Mouse (Mus musculus): ENCODE measurements at regions not wholly inside any gene's neighbourhood (a gene's known extent, or its start where the extent isn't known, plus 50 kb on each side); places are given as distances from the start of the nearest gene placed in this dataset.

DNA sequence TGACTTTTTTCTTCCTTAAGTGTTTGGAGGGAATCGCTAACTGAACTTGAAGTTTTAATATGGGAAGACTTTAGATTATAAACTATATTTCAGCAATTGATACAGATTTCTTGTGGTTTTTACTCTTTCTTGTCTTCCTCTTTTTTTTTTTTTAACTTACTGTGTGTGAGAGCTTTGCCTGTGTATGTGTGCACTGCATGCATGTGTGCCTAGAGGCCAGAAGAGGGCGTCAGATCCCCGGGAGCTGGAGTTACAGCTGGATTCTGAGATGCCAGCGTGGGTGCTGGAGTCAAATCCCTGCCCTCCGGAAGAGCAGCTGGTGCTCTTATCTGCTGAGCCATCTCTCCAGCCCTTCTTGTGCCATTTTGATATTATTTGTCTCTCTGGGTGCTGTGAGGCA is 129.6 kb downstream of the Trim33 start:
- TF ChIP-seq TAL1 (conservative IDR thresholded peaks at IDR 0.05; ENCODE audit: low read depth, low read length) (no peak), GATA1 (IDR thresholded peaks at IDR 0.05; ENCODE audit: borderline replicate concordance, low read length) (no peak), POLR2AphosphoS5 (IDR thresholded peaks at IDR 0.05; ENCODE audit: insufficient replicate concordance, low read depth, low read length) (no peak), CTCF (IDR thresholded peaks at IDR 0.05; ENCODE audit: low read depth, low read length) (no peak), GATA2 (IDR thresholded peaks at IDR 0.05; ENCODE audit: borderline replicate concordance, low read depth, low read length) (no peak)
- ATAC-seq (ENCODE audit: extremely low read depth, insufficient number of reproducible peaks, low FRiP score, poor library complexity, severe bottlenecking) (no peak), DNase-seq (ENCODE audit: low spot score) (no peak)
- H3K27me3 ChIP-seq (ENCODE audit: insufficient read depth, low read length), result peaks cover 24% of the 10 kb centered on the region
- no peaks in the 10 kb centered on the region for H3K36me3 ChIP-seq (replicated peaks)
- no peak overlapping the region for H3K4me3 ChIP-seq (ENCODE audit: low read depth, low read length)
- H3K4me1 ChIP-seq (ENCODE audit: insufficient read depth, low read depth, low read length), result no peaks in the 10 kb centered on the region
- H3K9me3 ChIP-seq (replicated peaks), result no peaks in the 10 kb centered on the region

DNA sequence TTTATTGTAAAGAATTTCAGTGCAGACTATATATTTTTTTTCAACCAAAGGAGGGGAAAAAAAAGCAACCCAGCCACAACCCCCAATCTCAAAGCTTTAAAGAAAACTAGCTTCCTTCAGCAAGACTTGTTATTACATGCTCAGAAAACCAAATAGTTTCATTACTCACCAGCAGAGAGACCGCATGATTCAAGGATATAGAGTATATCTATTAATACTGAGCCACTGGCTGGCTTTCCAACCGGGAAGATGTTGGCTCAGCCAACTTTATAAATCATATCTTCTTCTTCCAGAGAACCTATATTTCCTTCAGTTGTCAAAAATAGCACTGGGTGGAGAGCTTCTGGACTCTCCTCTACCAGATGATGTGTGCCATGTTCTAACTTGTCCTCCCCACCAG is 133.2 kb downstream of the Trim33 start:
- TF ChIP-seq POLR2AphosphoS5 (IDR thresholded peaks at IDR 0.05; ENCODE audit: insufficient replicate concordance, low read depth, low read length), result no peak
- no peak for TF ChIP-seq GATA2 (IDR thresholded peaks at IDR 0.05; ENCODE audit: borderline replicate concordance, low read depth, low read length)
- no peak for TF ChIP-seq GATA1 (IDR thresholded peaks at IDR 0.05; ENCODE audit: borderline replicate concordance, low read length)
- TF ChIP-seq TAL1 (conservative IDR thresholded peaks at IDR 0.05; ENCODE audit: low read depth, low read length), result no peak
- TF ChIP-seq CTCF (IDR thresholded peaks at IDR 0.05; ENCODE audit: low read depth, low read length), result no peak
- no peaks in the 10 kb centered on the region for H3K36me3 ChIP-seq (replicated peaks)
- ATAC-seq (ENCODE audit: extremely low read depth, insufficient number of reproducible peaks, low FRiP score, poor library complexity, severe bottlenecking) (no peak), DNase-seq (ENCODE audit: low spot score) (no peak)
- H3K4me3 ChIP-seq (ENCODE audit: low read depth, low read length), result no peak overlapping the region
- H3K27me3 ChIP-seq (ENCODE audit: insufficient read depth, low read length), result peaks cover 18% of the 10 kb centered on the region
- no peaks in the 10 kb centered on the region for H3K4me1 ChIP-seq (ENCODE audit: insufficient read depth, low read depth, low read length)
- H3K9me3 ChIP-seq (replicated peaks), result no peaks in the 10 kb centered on the region

DNA sequence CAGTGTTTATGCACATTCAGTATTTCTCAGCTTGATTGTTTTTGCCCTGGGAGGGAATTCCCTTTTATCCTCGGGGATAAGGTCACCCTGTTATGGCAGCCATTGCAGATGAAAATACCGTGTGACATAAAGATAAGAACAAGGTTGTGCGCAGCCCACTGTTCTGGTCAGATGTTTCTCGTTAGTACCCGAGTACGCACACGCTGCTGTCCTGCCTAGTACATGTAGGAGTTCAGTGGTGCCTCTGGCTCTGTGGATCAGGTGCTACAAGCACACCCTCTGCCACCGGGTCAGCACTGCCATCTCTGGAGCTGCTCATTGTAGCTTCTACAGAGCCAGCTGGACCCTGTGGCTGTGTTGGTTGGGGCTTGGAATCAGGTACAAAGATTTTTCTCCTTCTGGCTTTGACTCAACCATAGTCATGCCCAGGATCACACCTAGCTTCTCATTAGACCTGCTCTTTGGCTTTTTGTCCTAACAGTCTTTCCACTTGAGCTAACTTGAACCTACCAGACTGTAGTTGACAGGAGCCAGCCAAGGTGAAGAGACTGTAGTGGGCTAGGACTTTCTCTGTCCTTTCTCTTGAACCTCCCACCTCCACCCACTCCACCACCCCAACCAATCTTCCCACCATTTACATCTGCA is 136.1 kb downstream of the Trim33 start:
- TF ChIP-seq GATA2 (IDR thresholded peaks at IDR 0.05; ENCODE audit: borderline replicate concordance, low read depth, low read length) (no peak), TAL1 (conservative IDR thresholded peaks at IDR 0.05; ENCODE audit: low read depth, low read length) (no peak), POLR2AphosphoS5 (IDR thresholded peaks at IDR 0.05; ENCODE audit: insufficient replicate concordance, low read depth, low read length) (no peak), CTCF (IDR thresholded peaks at IDR 0.05; ENCODE audit: low read depth, low read length) (no peak), GATA1 (IDR thresholded peaks at IDR 0.05; ENCODE audit: borderline replicate concordance, low read length) (no peak)
- H3K4me3 ChIP-seq (ENCODE audit: low read depth, low read length), result no peak overlapping the region
- peaks cover 20% of the 10 kb centered on the region for H3K27me3 ChIP-seq (ENCODE audit: insufficient read depth, low read length)
- no peaks in the 10 kb centered on the region for H3K9me3 ChIP-seq (replicated peaks)
- H3K4me1 ChIP-seq (ENCODE audit: insufficient read depth, low read depth, low read length), result no peaks in the 10 kb centered on the region
- DNase-seq (ENCODE audit: low spot score), result no peak
- ATAC-seq (ENCODE audit: extremely low read depth, insufficient number of reproducible peaks, low FRiP score, poor library complexity, severe bottlenecking), result no peak
- H3K36me3 ChIP-seq (replicated peaks), result no peaks in the 10 kb centered on the region

DNA sequence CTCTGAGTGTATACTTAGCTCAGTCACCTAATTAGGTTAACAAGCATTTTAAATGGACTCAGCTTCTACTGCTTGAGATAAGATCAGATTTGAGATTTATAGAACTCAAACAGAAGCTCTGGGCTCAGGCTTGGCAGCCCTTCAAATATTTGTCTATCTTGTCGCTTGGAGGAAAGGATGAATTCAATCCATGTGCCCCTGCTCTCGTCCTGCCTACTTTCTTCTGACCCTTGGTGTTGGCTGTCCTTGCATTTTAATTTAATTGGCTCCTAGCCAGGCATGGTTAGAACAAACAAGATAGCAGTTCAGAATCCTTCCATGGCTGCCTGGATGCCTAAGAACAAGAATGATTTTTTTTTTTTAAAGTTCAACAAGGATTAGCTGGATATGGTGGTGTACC is 137.2 kb downstream of the Trim33 start:
- TF ChIP-seq POLR2AphosphoS5 (IDR thresholded peaks at IDR 0.05; ENCODE audit: insufficient replicate concordance, low read depth, low read length) (no peak), GATA2 (IDR thresholded peaks at IDR 0.05; ENCODE audit: borderline replicate concordance, low read depth, low read length) (no peak), GATA1 (IDR thresholded peaks at IDR 0.05; ENCODE audit: borderline replicate concordance, low read length) (no peak), TAL1 (conservative IDR thresholded peaks at IDR 0.05; ENCODE audit: low read depth, low read length) (no peak), CTCF (IDR thresholded peaks at IDR 0.05; ENCODE audit: low read depth, low read length) (no peak)
- no peaks in the 10 kb centered on the region for H3K4me1 ChIP-seq (ENCODE audit: insufficient read depth, low read depth, low read length)
- ATAC-seq (ENCODE audit: extremely low read depth, insufficient number of reproducible peaks, low FRiP score, poor library complexity, severe bottlenecking) (no peak), DNase-seq (ENCODE audit: low spot score) (no peak)
- H3K36me3 ChIP-seq (replicated peaks), result no peaks in the 10 kb centered on the region
- H3K9me3 ChIP-seq (replicated peaks), result no peaks in the 10 kb centered on the region
- H3K27me3 ChIP-seq (ENCODE audit: insufficient read depth, low read length), result peaks cover 11% of the 10 kb centered on the region
- no peak overlapping the region for H3K4me3 ChIP-seq (ENCODE audit: low read depth, low read length)

DNA sequence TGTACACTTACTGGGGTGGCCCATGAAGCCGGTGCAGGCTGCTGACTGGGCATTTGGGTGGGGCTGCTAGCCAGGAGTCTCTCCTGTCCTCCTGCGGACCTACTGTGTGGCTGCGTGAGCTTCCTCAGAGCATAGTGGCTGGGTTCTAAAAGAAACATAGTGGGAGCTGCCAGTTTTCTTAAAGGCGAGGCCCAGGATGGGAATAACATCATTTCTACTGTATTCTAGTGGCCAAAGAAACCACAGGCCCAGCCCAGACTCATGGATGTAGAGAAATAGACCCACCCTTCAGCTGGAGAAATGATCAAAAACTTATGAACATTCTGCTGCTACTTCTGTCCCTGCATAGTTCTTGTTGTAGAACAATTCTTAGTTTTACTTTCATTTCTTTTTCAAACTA is 138.7 kb downstream of the Trim33 start:
- no peak for TF ChIP-seq GATA1 (IDR thresholded peaks at IDR 0.05; ENCODE audit: borderline replicate concordance, low read length)
- no peak for TF ChIP-seq CTCF (IDR thresholded peaks at IDR 0.05; ENCODE audit: low read depth, low read length)
- no peak for TF ChIP-seq POLR2AphosphoS5 (IDR thresholded peaks at IDR 0.05; ENCODE audit: insufficient replicate concordance, low read depth, low read length)
- TF ChIP-seq TAL1 (conservative IDR thresholded peaks at IDR 0.05; ENCODE audit: low read depth, low read length), result no peak
- no peak for TF ChIP-seq GATA2 (IDR thresholded peaks at IDR 0.05; ENCODE audit: borderline replicate concordance, low read depth, low read length)
- no peak for DNase-seq (ENCODE audit: low spot score)
- Histone ChIP-seq H3K4me1 (ENCODE audit: insufficient read depth, low read depth, low read length) (no peaks in the 10 kb centered on the region), H3K4me3 (ENCODE audit: low read depth, low read length) (no peak overlapping the region), H3K36me3 (replicated peaks) (no peaks in the 10 kb centered on the region), H3K27me3 (ENCODE audit: insufficient read depth, low read length) (peaks cover 9% of the 10 kb centered on the region), H3K9me3 (replicated peaks) (no peaks in the 10 kb centered on the region)
- no peak for ATAC-seq (ENCODE audit: extremely low read depth, insufficient number of reproducible peaks, low FRiP score, poor library complexity, severe bottlenecking)

DNA sequence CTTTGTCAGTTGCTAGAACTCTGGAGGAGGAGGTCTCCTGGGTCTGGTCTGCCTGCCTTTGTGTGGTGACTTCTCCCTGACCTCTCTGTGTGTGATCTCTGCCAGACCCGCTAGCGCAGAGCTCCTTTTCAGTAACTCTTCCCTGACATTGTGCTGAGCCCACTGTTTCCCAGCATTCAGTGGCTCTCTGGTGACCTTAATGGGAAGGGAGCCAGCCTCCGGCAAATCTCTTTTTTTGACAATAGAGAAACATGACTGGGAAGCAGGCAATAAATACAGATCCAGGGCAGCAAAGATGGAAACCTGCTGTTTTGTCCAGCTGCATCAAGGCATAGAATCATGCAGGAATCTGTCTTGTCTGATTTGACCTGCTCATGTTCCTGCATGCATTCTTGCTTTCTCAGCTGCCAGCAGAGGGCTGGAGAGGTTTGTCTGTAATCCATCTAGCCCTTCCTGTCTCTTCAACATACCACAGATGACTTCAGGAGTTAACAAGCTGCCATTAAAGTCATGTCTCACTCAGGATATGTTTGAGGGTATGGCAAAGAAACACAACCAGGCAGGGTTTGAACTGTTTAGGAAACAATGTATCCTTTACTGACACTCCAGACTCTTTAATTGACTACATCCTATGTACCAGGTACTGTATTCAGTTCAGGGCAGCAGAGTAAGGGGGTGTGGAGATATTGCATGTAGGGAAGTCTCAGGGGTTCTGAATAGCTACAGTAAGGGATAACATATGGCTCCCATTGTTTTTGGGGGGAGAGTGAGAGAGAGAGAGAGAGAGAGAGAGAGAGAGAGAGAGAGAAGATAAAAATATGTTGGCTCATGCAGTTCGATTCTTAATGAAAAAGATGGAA is 140.9 kb downstream of the Trim33 start:
- no peaks in the 10 kb centered on the region for H3K36me3 ChIP-seq (replicated peaks)
- ATAC-seq (ENCODE audit: extremely low read depth, insufficient number of reproducible peaks, low FRiP score, poor library complexity, severe bottlenecking) (no peak), DNase-seq (ENCODE audit: low spot score) (no peak)

More for the DNA sequence above, 140.9 kb downstream of the Trim33 start:
- Histone ChIP-seq H3K4me1 (ENCODE audit: insufficient read depth, low read depth, low read length) (no peaks in the 10 kb centered on the region), H3K9me3 (replicated peaks) (no peaks in the 10 kb centered on the region), H3K27me3 (ENCODE audit: insufficient read depth, low read length) (peaks cover 7% of the 10 kb centered on the region), H3K4me3 (ENCODE audit: low read depth, low read length) (no peak overlapping the region)
- no peak for TF ChIP-seq CTCF (IDR thresholded peaks at IDR 0.05; ENCODE audit: low read depth, low read length)
- no peak for TF ChIP-seq POLR2AphosphoS5 (IDR thresholded peaks at IDR 0.05; ENCODE audit: insufficient replicate concordance, low read depth, low read length)
- no peak for TF ChIP-seq GATA2 (IDR thresholded peaks at IDR 0.05; ENCODE audit: borderline replicate concordance, low read depth, low read length)
- no peak for TF ChIP-seq GATA1 (IDR thresholded peaks at IDR 0.05; ENCODE audit: borderline replicate concordance, low read length)
- TF ChIP-seq TAL1 (conservative IDR thresholded peaks at IDR 0.05; ENCODE audit: low read depth, low read length), result no peak

Measured in G1E (cell line).